Comparison of ENCODE assay signal across 18 mouse cellular contexts in genomic region chr6:51036074-51036473, GRCm38 (mm10).
DNase-seq lines count a peak whose midpoint lies in the region; ATAC-seq lines count a peak whose summit lies in the region.
"Had no signal": no experiment of that assay in that cellular context is flagged by ENCODE, and none has a peak within 500 bp of the region (broad histone marks: within the 10 kb centered on the region; RNA-seq: fewer than 3 reads in every experiment).

No protein-coding gene starts in this region.

- no peaks in the 10 kb centered on the region for H3K36me3 ChIP-seq in heart, embryonic 15.5 days
- no peaks in the 10 kb centered on the region for H3K36me3 ChIP-seq in heart, embryonic 12.5 days
- no peaks in the 10 kb centered on the region for H3K36me3 ChIP-seq in kidney, embryonic 15.5 days
- H3K36me3 ChIP-seq in kidney, embryonic 14.5 days (ENCODE audit: control insufficient read depth, insufficient read depth, low read length) = no peaks in the 10 kb centered on the region
- H3K36me3 ChIP-seq in embryonic facial prominence, embryonic 10.5 days (replicated peaks) = no peaks in the 10 kb centered on the region
- no peaks in the 10 kb centered on the region for H3K36me3 ChIP-seq in embryonic facial prominence, embryonic 15.5 days
- H3K36me3 ChIP-seq: G1E; midbrain, embryonic 12.5 days had no signal

- H3K27me3 ChIP-seq in heart, embryonic 15.5 days = no peaks in the 10 kb centered on the region
- no peaks in the 10 kb centered on the region for H3K27me3 ChIP-seq in heart, embryonic 12.5 days (replicated peaks)
- H3K27me3 ChIP-seq in kidney, embryonic 15.5 days = peaks cover 4% of the 10 kb centered on the region; the same call in 1 of the 2 replicates
- H3K27me3 ChIP-seq in kidney, embryonic 14.5 days (ENCODE audit: control insufficient read depth, insufficient read depth, low read length) = no peaks in the 10 kb centered on the region
- no peaks in the 10 kb centered on the region for H3K27me3 ChIP-seq in embryonic facial prominence, embryonic 10.5 days (replicated peaks; ENCODE audit: low read depth, poor library complexity, severe bottlenecking)
- H3K27me3 ChIP-seq in embryonic facial prominence, embryonic 15.5 days = no peaks in the 10 kb centered on the region
- H3K27me3 ChIP-seq: midbrain, embryonic 12.5 days had no signal

- DNase-seq in embryonic facial prominence, embryonic 10.5 days (ENCODE audit: low spot score) = no peak
- DNase-seq in adrenal gland, postnatal 14 days = no peak
- DNase-seq: adrenal gland, postnatal 25 days; cerebellum, adult 11 months; cerebellum, postnatal 10 days; left cerebral cortex, postnatal 4 days; liver; thymus, postnatal 36 days had no signal

- 65% methylated on average over 4 of the region's 4 CpGs for WGBS in heart, embryonic 15.5 days
- WGBS in heart, embryonic 12.5 days = 67% methylated on average over 4 of the region's 4 CpGs
- WGBS in kidney, embryonic 15.5 days = 65% methylated on average over 4 of the region's 4 CpGs
- 60% methylated on average over 4 of the region's 4 CpGs for WGBS in kidney, embryonic 14.5 days
- WGBS in embryonic facial prominence, embryonic 10.5 days = 81% methylated on average over 4 of the region's 4 CpGs
- WGBS in embryonic facial prominence, embryonic 15.5 days = 42% methylated on average over 4 of the region's 4 CpGs

- H3K4me1 ChIP-seq in heart, embryonic 15.5 days (replicated peaks) = 0 out of 2 replicates have a peak, but pooled peaks cover 5% of the 10 kb centered on the region
- H3K4me1 ChIP-seq in heart, embryonic 12.5 days (replicated peaks) = peaks cover 10% of the 10 kb centered on the region
- peaks cover 37% of the 10 kb centered on the region for H3K4me1 ChIP-seq in kidney, embryonic 15.5 days
- H3K4me1 ChIP-seq in kidney, embryonic 14.5 days (ENCODE audit: control insufficient read depth, insufficient read depth, low read length) = peaks cover 9% of the 10 kb centered on the region; the same call in 1 of the 2 replicates
- H3K4me1 ChIP-seq in embryonic facial prominence, embryonic 10.5 days = peaks cover 16% of the 10 kb centered on the region
- H3K4me1 ChIP-seq in embryonic facial prominence, embryonic 15.5 days = peaks cover 32% of the 10 kb centered on the region

- no peak overlapping the region for H3K9ac ChIP-seq in heart, embryonic 15.5 days
- no peak overlapping the region for H3K9ac ChIP-seq in heart, embryonic 12.5 days
- no peak overlapping the region for H3K9ac ChIP-seq in kidney, embryonic 15.5 days
- no peak overlapping the region for H3K9ac ChIP-seq in kidney, embryonic 14.5 days (ENCODE audit: low read depth, low read length)
- no peak overlapping the region for H3K9ac ChIP-seq in embryonic facial prominence, embryonic 15.5 days
- H3K9ac ChIP-seq: lung, embryonic 14.5 days; midbrain, embryonic 12.5 days had no signal

- H3K4me2 ChIP-seq in heart, embryonic 15.5 days = no peak overlapping the region
- H3K4me2 ChIP-seq in heart, embryonic 12.5 days = no peak overlapping the region
- no peak overlapping the region for H3K4me2 ChIP-seq in kidney, embryonic 15.5 days
- no peak overlapping the region for H3K4me2 ChIP-seq in kidney, embryonic 14.5 days (replicated peaks; ENCODE audit: low read depth, low read length)
- H3K4me2 ChIP-seq in embryonic facial prominence, embryonic 15.5 days (replicated peaks) = no peak overlapping the region
- H3K4me2 ChIP-seq: lung, embryonic 14.5 days; midbrain, embryonic 12.5 days had no signal

- 0 out of 2 replicates have a peak overlapping the region, but pooled peaks have one; percentile 10 for H3K27ac ChIP-seq in heart, embryonic 15.5 days
- H3K27ac ChIP-seq in heart, embryonic 12.5 days (ENCODE audit: poor library complexity, severe bottlenecking) = no peak overlapping the region
- peak overlapping the region; percentile 70 for H3K27ac ChIP-seq in kidney, embryonic 15.5 days
- H3K27ac ChIP-seq in kidney, embryonic 14.5 days (ENCODE audit: low read depth, low read length) = no peak overlapping the region; the same call in 1 of the 2 replicates
- H3K27ac ChIP-seq in embryonic facial prominence, embryonic 10.5 days (replicated peaks) = peak overlapping the region; percentile 44
- H3K27ac ChIP-seq in embryonic facial prominence, embryonic 15.5 days (replicated peaks) = 0 out of 2 replicates have a peak overlapping the region, but pooled peaks have one; percentile 63
- H3K27ac ChIP-seq: midbrain, embryonic 12.5 days had no signal

- H3K9me3 ChIP-seq in heart, embryonic 15.5 days (replicated peaks) = no peaks in the 10 kb centered on the region
- H3K9me3 ChIP-seq in heart, embryonic 12.5 days (replicated peaks) = no peaks in the 10 kb centered on the region
- H3K9me3 ChIP-seq in kidney, embryonic 15.5 days (replicated peaks) = no peaks in the 10 kb centered on the region
- H3K9me3 ChIP-seq in kidney, embryonic 14.5 days (ENCODE audit: control insufficient read depth, low read length) = no peaks in the 10 kb centered on the region
- H3K9me3 ChIP-seq in embryonic facial prominence, embryonic 10.5 days = no peaks in the 10 kb centered on the region
- H3K9me3 ChIP-seq in embryonic facial prominence, embryonic 15.5 days (replicated peaks) = no peaks in the 10 kb centered on the region
- H3K9me3 ChIP-seq: G1E; midbrain, embryonic 12.5 days had no signal

- no peak for ATAC-seq in heart, embryonic 15.5 days (replicated peaks; ENCODE audit: insufficient number of reproducible peaks, insufficient read depth, low FRiP score, low read depth)
- ATAC-seq in heart, embryonic 12.5 days (ENCODE audit: insufficient number of reproducible peaks, low FRiP score) = no peak
- ATAC-seq in kidney, embryonic 15.5 days (replicated peaks; ENCODE audit: low FRiP score) = no peak
- no peak for ATAC-seq in kidney, embryonic 14.5 days (ENCODE audit: low FRiP score, low TSS enrichment)
- ATAC-seq in embryonic facial prominence, embryonic 15.5 days (ENCODE audit: insufficient number of reproducible peaks, low FRiP score, low TSS enrichment, low read depth) = no peak
- ATAC-seq: forebrain, embryonic 14.5 days had no signal

- no peak overlapping the region for H3K4me3 ChIP-seq in heart, embryonic 15.5 days
- no peak overlapping the region for H3K4me3 ChIP-seq in heart, embryonic 12.5 days
- H3K4me3 ChIP-seq in kidney, embryonic 15.5 days (replicated peaks) = no peak overlapping the region
- H3K4me3 ChIP-seq in kidney, embryonic 14.5 days (ENCODE audit: low read length) = no peak overlapping the region
- no peak overlapping the region for H3K4me3 ChIP-seq in embryonic facial prominence, embryonic 10.5 days
- H3K4me3 ChIP-seq in embryonic facial prominence, embryonic 15.5 days (replicated peaks) = no peak overlapping the region
- H3K4me3 ChIP-seq: erythroblast, embryonic 14.5 days; midbrain, embryonic 12.5 days had no signal

Comparison
In these comparisons a context has a peak if more than half of its experiments do, and no peak if none do; other contexts are left out.
1. H3K27ac ChIP-seq: peak in heart, embryonic 15.5 days (single experiment), kidney, embryonic 15.5 days (single experiment), embryonic facial prominence, embryonic 10.5 days (single experiment) and embryonic facial prominence, embryonic 15.5 days (single experiment); none in heart, embryonic 12.5 days (single experiment) and kidney, embryonic 14.5 days (single experiment).